Mouse (Mus musculus) thymus, postnatal 10 days (tissue): ENCODE data around the gene BC048679.
A peak's percentile ranks its signal among the peaks of the same experiment; 100 is the strongest.
"Not testable (repeated sequence)": the region's sequence is repeated elsewhere in the genome, so short reads cannot be mapped to it uniquely, and the experiment has no call there.

Source experiments
- DNase-seq, 2 experiments: peaks; one replicate each; pipeline ENCODE4 v3.0.0; 2021; ENCODE audit warnings: low spot score in 2 of 2

The BC048679 gene

DNA sequence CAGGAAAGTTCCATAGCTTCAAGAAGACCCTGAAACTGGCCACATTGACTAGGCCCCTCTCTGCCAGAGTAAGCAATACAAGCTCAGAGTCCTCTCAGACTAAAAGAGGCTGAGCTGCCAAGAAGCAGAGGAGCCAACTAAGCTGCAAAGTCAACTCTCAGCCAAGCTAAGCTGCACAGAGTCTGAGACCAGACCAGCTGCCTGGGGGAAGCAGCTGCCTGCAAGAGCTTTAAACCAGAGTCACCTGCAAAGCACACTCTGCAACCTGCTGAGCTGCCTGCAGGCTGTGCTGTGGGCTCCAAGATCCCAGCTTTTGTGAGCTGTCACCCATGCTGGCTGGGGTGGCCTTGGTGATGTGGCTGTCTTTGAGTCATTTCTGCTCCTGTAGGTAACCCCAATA lies 19.8 kb downstream of the BC048679 start:
- not testable (repeated sequence) for DNase-seq

DNA sequence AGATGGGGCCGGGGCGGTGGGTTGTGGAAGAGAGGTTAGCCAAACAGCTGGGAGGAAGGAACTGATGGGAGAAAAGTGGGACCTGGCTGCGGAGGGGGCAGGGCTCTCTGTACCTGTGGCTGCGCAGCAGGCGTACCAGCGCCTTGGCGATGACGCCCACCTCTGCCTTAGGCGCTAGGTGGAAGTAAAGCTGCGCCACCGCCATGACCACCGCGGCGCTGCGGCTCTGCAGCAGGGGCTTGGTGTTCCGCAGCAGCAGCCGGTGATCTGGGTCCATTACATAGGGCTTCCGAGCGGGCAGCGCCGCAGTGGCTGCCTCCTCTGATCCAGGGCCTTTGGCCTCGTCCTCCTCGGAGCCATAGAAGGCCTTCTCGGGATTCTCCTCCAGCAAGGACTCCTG lies 21.2 kb downstream of the BC048679 start:
- no peak for DNase-seq

DNA sequence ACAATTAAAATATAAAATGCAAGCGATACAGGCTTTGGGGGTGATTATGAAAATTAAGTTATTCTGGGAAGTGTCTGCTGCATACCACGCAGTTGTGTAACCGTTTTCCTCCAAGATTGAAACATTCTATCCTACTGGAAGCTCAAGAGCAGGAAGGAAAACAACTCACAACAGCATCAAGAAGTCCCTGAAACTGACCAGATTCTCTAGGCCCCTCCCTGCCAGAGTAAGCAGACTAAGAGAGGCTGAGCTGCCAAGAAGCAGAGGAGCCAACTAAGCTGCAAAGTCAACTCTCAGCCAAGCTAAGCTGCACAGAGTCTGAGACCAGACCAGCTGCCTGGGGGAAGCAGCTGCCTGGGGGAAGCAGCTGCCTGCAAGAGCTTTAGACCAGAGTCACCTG lies 22.9 kb downstream of the BC048679 start:
- no peak for DNase-seq

- DNase-seq: no peak
Measured at GRCm38 (mm10) chr7:81464906-81465450, 33.1 kb downstream of the BC048679 start.

- DNase-seq: no peak
Measured at GRCm38 (mm10) chr7:81464116-81464515, 34.0 kb downstream of the BC048679 start.

- DNase-seq: no peak
Measured at GRCm38 (mm10) chr7:81462815-81463214, 35.3 kb downstream of the BC048679 start.

GRCm38 (mm10) chr7:81455155-81455651 lies 42.9 kb downstream of the BC048679 start, which contains the start of gene Cpeb1:
Gene Cpeb1 (minus strand): TSS chr7:81455465.
- DNase-seq: no peak

- DNase-seq: no peak
Measured at GRCm38 (mm10) chr7:81454331-81455039, 43.6 kb downstream of the BC048679 start.

- DNase-seq: peak in 1 of 2 experiments; percentile 57
Measured at GRCm38 (mm10) chr7:81453443-81454274, 44.4 kb downstream of the BC048679 start.

DNA sequence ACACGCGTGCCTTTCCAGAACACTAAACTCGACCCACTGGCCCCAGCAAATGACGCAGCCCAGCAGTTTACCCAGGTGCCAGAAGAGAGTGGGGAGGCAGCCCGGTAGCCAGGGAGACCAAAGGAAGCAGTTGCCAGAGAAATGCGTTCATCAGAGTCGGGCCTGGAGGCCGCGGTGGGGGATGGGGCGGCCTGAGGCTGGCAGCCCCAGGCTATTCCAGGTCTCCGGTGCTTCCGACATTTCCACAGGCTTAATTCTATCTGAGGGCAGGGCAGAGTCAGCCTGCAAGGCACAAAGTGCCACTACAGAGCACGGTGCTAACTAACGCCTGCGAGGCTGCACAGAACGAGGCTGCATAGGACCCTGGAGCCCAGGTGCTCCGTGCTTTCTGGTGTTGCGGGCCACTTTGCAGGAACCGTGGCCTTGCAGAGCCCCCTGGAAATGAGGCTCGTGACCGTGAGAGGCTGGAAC lies 45.1 kb downstream of the BC048679 start:
- DNase-seq: no peak
